Mouse (Mus musculus) left cerebral cortex, adult 18-20 months (tissue): ENCODE data around the gene H2-Eb1. TPM values are rescaled to one million over a fixed set of nuclear protein-coding genes. Genes with fewer than 3 reads are reported as not detected.
A peak's percentile ranks its signal among the peaks of the same experiment; 100 is the strongest.
"Not testable (repeated sequence)": the region's sequence is repeated elsewhere in the genome, so short reads cannot be mapped to it uniquely, and the experiment has no call there.

Experiments
- DNase-seq, 2 experiments: peaks; one replicate each; pipeline ENCODE4 v3.0.0; 2021 to 2022; ENCODE audit warnings: low spot score in 2 of 2, mixed read lengths in 1 of 2
- total RNA-seq, 2 experiments: library from RNA; stranded (reverse); gene quantifications; 2 replicates each; pipeline ENCODE4 v1.2.3; 2021

Gene H2-Eb1
- total RNA-seq, 2 experiments from 2014 or later = 4.0 to 6.0 TPM

- no peak for DNase-seq
Measured at GRCm38 (mm10) chr17:34288131-34288530, 17.5 kb upstream of the H2-Eb1 start.

DNA sequence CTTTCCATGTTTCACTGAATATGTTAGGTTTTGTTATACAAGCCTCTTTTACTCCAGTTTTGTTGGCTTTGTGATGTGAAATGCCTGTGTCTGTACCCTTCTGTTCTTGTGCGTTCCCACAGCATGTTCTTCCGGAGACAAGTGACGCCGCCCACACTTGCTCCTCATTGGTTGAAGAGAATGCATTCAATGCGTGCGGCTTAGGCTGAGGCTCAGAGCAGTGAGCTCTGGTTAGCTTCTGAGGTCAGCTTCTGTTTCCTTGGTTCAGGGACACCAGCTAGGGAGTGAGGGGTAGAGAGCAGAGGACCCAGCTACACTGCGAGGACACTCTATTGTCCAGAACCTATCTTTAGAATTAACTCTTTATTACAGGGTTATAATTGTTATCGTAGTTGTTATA lies 14.1 kb upstream of the H2-Eb1 start:
- DNase-seq = peak; percentile 74 to 81

- no peak for DNase-seq
Measured at GRCm38 (mm10) chr17:34292570-34292969, 13.1 kb upstream of the H2-Eb1 start.

GRCm38 (mm10) chr17:34293533-34293932 lies 12.1 kb upstream of the H2-Eb1 start:
- DNase-seq = no peak

DNA sequence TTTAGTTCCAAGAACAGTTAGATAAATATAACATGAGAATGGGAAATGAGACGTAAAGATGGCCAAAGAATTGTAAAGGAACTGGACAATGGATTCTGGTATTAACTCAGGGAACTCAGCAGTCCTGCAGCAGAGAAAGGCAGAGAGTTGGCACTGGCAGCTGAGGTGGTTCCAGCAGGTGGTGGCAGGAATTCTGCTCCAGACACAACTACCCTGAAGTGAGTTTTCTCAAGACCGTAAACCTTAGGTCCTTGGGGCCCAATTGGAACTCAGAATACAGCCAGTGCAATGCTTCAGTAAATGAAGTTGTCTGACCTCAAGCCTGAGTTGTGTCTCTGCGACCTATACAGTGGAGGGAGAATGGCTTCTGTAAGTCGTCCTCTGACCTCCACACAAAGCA lies 11.4 kb upstream of the H2-Eb1 start:
- DNase-seq = no peak

- no peak for DNase-seq
Measured at GRCm38 (mm10) chr17:34295307-34295706, 10.4 kb upstream of the H2-Eb1 start.

DNA sequence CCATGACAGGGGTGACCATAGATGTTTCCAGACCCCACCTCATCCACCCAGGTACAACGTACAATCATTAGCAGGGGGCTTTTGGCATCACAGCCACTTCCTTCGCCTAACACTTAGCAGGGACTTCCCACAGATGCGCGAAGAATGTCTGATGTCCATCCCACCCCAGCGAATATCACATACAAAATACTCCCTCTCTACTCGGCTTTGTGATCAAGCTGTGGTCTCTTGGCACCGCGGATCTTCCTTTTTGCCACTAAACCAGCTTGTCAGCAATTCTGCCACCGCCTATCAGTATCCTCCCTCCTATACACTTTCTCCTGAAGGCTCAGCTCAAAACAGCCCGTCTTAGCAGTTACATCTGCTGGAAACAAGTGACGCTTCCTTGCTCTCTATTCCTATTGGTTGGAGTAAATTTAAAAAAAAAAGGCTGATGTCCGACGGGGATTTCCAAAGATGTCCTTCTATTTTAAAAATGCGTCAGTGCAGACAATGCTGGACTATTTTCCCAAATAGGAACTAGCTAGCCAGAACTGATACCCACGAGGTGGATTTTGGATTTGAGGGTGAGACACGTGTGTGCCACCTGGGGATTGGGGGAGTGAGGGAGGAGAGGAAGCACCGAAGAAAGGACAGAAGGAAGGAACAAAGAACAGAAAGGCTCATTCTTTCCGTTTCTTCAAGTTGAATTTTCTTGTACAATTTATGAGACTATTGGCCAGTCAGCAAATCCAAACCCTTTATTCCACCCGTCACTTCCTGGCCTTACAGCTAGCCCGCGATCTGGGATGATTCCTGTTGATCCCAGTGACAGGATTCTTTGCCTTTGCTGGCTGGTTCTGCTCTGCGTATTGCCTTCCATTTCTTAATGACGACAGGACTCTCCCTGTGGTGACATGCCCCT lies 9.5 kb upstream of the H2-Eb1 start:
- DNase-seq = peak; percentile 28 to 38

DNA sequence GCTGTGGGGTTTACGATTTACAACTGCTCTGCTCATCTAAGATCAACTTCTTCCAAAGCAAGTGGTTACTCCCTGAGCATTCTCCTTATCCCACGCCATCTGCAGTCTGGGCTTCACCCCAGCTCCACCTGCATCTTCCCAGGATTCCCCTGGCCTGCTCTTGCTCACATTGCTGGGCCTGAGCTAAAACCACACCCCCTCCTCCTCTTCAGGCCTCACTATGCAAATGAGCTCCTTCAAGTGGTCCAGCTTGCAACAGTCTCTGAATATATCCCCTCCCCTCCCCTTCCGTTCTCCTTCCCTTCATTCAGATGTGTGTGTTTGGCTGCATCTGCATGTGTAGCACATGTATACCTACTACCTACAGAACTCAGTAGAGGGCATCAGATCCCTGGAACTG lies 6.3 kb upstream of the H2-Eb1 start:
- no peak for DNase-seq

DNA sequence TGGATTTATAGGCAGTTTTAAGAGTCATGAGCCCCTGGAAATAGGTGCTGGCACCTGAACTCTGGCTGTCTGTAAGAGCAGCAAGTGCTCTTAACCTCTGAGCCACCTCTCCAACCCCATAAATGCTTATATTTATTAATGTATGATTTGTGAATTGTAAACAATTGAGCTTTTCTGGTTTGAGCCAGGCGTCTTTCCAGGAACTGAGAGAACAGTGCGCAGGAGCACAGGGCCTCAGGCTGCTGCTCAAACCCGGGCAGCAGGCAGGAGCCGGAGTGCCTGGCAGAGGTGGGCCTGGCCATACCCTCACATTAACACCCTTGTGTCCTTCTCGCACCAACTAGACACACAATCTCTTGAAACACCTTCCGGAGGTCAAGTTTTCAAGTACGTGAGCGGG lies 5.6 kb upstream of the H2-Eb1 start:
- no peak for DNase-seq

GRCm38 (mm10) chr17:34300691-34301566 lies 4.7 kb upstream of the H2-Eb1 start:
- DNase-seq = no peak

DNA sequence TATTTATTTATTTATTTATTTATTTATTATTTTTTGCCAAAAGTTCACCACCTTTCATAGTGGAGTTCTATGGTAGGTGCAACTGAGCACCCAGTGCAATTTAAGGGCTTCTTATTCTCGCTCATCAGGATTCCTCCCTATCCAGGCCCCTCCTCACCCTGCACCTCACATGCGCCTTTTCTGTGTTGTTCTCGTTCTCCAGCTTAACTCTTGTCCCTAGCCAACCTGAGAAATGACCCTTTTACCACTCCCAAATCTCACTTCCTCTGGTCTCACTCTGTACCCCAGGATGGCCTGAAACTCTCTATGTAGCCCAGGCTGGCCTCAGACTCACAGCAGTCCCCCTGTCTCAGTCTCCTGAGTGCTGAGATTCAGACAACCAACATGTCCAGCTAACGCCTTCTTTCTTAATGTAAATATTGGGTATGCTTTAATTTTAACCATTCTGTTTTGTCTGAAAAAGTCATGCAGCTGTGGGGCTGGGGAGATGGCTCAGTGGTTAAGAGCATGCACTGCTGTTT lies 3.9 kb upstream of the H2-Eb1 start:
- no peak for DNase-seq

DNA sequence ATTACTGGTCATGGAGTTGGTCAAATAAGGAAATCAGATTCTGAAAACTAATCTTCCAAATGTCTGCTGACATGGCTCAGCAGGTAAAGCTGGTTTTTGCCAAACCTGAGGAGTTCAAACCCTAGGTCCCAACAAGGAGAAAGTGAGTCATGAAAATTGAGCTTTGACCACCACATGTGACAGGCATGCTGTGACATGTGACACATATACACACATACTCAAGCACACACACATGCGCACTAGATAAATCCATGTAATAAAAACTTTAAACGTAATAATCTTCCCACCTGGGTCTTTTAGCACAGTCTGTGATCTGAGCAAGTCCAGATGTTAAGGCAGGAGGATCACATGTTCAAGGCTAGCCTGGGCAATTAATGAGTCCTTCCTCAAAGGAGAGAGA lies 1.9 kb upstream of the H2-Eb1 start:
- DNase-seq = no peak

DNA sequence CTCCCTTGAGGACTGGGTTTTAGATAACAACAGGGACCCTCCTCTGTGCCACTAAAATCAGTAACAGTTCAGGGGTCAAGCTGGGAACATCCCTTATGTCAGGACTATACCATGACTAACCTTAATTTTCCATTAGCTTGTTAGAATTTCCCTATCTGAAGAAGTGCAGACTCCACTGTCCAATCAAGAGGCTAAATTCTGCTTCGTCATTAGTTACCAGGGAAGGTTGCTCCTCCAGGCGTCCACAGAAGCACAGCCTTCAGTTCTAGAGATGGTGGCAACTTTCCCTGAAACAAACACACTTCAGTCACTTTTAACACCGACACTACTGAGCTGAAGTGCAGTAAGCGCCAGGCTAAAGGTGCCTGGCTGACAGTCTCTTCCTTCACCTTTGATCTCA lies 916 bp upstream of the H2-Eb1 start:
- peak; percentile 59 to 67 for DNase-seq

GRCm38 (mm10) chr17:34306407-34306806 lies 740 bp downstream of the H2-Eb1 start:
- DNase-seq = no peak

DNA sequence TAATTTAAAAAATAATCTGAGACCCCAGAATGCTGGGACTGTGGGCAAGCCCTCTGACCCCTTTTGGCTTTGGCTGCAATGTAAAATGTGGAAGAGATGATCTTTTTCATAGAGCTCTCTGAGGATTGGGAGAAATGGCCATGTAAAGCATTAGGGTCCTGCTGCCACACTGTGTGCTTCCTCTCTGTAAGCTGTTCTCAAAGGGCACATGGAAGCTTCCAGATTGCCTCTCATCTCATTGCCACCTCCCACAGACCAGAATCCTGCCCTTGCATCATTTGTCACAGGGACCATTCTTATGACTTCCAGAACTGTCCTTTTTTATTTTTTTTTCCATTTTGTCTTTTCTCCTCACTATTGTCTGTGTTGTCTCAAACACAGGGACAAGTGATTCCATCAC lies 1.5 kb downstream of the H2-Eb1 start:
- DNase-seq = no peak

DNA sequence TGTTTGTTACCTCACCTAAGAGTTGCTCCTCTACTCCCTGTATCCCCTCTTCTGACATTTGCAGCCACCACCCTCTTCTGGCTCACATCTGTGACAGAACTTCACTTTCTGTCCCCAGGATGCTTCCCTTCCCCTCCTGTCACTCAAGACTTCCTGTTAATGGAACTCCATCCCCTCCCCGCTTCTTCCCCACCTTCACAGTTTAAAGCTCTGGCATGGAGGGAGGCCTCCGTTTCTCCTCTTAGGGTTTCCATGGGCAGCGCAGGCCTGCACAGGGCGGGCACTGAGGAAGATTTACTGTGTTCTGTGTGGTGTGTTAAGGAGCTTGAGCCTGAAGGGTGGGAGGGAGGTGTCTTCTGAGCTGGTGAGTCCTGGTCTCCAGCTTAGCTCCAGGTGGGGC lies 2.5 kb downstream of the H2-Eb1 start:
- DNase-seq = no peak

DNA sequence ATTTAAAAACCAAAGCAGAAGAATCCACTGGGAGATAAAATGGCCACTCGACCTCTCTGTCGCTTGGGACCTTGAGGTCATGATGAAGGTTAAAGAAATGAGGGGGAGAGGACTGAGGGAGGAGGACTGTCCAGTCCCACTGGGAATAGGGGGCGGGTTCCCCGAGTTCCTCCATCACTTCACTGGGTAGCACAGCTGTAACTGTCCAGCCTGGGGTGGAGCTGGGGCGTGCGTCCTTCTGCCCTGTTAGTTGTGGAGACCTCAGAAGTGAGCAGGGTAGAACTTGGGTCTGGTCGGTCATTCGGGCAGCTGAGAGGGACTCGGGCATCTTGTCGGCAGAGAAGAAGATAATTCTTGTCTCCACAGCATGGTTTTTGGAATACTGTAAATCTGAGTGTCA lies 3.6 kb downstream of the H2-Eb1 start:
- DNase-seq = no peak

- peak; percentile 68 to 72 for DNase-seq
Measured at GRCm38 (mm10) chr17:34309683-34310385, 4.2 kb downstream of the H2-Eb1 start.

DNA sequence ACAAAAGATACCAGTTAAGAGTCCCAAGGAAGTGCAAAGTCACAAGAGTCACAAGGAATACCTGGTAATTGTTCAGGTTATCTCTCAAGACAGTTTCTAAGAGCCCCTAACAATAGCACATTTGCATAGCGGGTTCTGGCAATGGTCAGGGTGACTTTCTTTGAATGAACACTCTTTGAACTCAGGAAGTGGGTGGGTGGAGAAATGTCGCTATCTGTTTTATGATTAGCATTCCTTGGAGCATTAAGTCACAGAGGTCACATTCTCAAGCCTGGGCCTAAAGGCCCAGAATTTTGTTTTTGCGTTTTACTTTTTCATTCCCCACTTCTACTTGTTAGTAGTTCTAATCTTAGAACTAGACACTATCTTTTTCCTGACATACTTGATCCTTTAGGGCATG lies 4.9 kb downstream of the H2-Eb1 start:
- DNase-seq = not testable (repeated sequence)

DNA sequence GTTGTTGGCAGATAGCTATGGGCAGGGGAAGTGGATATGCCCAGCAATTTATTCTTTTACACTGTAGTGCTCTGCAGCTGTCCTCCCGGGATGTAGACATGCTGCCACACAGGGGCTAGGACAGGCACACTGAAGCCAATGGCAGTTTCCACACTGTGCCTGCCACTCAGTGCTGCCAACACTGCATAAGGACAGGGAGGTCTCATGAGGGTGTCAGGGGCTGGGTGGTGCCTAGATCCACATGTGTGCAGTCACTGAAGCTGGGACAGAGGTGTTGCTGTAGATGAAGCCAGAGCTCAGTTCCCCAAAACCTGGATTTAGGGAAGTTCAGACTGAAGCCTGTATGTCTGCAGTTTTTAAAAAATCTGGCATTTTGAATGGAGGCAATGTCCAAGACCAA lies 6.5 kb downstream of the H2-Eb1 start:
- DNase-seq = no peak

GRCm38 (mm10) chr17:34313393-34313792 lies 7.7 kb downstream of the H2-Eb1 start:
- peak; percentile 73 to 78 for DNase-seq
